Mouse (Mus musculus) cortical plate, adult 2 months (tissue): Measurements from ENCODE around the gene Agtrap.

Source experiments
- CTCF ChIP-seq: fragments of 200-500 bp; IDR thresholded peaks from 2 replicates; pipeline ENCODE4 v1.5.1; 2011; ENCODE audit warnings: mild to moderate bottlenecking, control low read depth, low read length; ENCODE audit not compliant: insufficient read depth; ENCODE audit errors: extremely low read depth
- POLR2A ChIP-seq: fragments of 200-500 bp; IDR thresholded peaks from 2 replicates; pipeline ENCODE4 v1.6.1; 2011; ENCODE audit warnings: mild to moderate bottlenecking, low read length, control low read depth; ENCODE audit not compliant: insufficient read depth; ENCODE audit errors: extremely low read depth

GRCm38 (mm10) chr4:148091181-148091580 lies 3.4 kb upstream of the Agtrap start:
- no peak for TF ChIP-seq CTCF
- no peak for TF ChIP-seq POLR2A
